Mouse (Mus musculus): ENCODE measurements around the gene Rbm18. TPM values are rescaled to one million over a fixed set of nuclear protein-coding genes. Genes with fewer than 3 reads are reported as not detected.
A peak's percentile ranks its signal among the peaks of the same experiment; 100 is the strongest.
"Not testable (repeated sequence)": the region's sequence is repeated elsewhere in the genome, so short reads cannot be mapped to it uniquely, and the experiment has no call there.

The Rbm18 gene
- polyA plus RNA-seq, 1 experiment from 2014 or later, result 71.1 TPM

DNA sequence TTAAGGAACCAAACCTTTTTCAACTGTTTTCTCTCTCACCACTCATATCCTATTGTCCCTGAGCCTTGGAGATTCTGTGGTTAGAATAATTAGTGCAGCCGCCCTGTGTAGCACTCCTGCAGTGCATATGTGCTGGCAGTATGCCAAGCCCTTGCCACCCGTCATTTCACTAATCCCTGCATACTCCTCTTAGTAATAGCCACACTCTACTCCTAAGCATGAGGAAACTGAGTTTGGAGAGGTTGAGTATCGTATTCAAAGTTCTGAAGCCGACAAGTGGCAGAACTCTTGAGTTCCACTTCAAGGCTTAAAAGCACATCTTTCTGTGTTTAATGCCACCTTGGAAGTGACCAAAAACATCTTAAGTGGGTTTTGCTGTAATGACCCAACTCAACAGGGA is 35.6 kb upstream of the Rbm18 start:
- no peaks in the 10 kb centered on the region for H3K36me3 ChIP-seq (ENCODE audit: insufficient read depth)
- no peaks in the 10 kb centered on the region for H3K9me3 ChIP-seq (ENCODE audit: low read depth, low read length)
- ATAC-seq (ENCODE audit: insufficient read depth) (0 out of 2 replicates have a peak, but pooled peaks have one; percentile 61), DNase-seq (peak; percentile 56)
- H3K4me2 ChIP-seq, result no peak overlapping the region
- H3K4me3 ChIP-seq (ENCODE audit: low read depth, low read length), result no peak overlapping the region
- H3K27ac ChIP-seq (ENCODE audit: low read depth), result no peak overlapping the region; the same call in 1 of the 2 replicates
- H3K9ac ChIP-seq, result no peak overlapping the region
- no peaks in the 10 kb centered on the region for H3K27me3 ChIP-seq (ENCODE audit: insufficient read depth, low read length)
- TF ChIP-seq CTCF (IDR thresholded peaks at IDR 0.05; ENCODE audit: low read depth), result no peak
- WGBS, result 43% methylated on average over 4 of the region's 4 CpGs
- H3K4me1 ChIP-seq (ENCODE audit: insufficient read depth), result no peaks in the 10 kb centered on the region

DNA sequence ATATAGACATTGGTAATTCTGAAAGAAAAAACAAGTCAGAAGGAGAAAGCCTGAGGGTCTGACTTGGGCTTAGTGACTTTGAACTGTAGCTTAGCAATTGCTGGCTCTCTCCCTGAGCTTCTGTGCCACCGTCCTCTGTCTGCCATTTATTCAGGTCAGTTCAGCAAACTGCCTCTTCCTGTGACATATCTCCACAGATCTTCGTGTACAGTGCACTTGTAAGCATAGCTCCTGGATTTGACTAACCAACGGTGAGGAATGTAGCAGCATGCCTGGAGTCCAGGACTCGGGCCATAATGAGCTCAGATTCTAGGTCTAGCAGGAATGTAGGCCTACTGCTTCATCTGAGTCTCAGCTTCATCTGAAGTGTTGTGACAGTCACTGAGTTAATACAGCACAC is 32.6 kb upstream of the Rbm18 start:
- 66% methylated on average over 4 of the region's 4 CpGs for WGBS
- no peak for TF ChIP-seq CTCF (IDR thresholded peaks at IDR 0.05; ENCODE audit: low read depth)
- no peak for ATAC-seq (ENCODE audit: insufficient read depth)

DNA sequence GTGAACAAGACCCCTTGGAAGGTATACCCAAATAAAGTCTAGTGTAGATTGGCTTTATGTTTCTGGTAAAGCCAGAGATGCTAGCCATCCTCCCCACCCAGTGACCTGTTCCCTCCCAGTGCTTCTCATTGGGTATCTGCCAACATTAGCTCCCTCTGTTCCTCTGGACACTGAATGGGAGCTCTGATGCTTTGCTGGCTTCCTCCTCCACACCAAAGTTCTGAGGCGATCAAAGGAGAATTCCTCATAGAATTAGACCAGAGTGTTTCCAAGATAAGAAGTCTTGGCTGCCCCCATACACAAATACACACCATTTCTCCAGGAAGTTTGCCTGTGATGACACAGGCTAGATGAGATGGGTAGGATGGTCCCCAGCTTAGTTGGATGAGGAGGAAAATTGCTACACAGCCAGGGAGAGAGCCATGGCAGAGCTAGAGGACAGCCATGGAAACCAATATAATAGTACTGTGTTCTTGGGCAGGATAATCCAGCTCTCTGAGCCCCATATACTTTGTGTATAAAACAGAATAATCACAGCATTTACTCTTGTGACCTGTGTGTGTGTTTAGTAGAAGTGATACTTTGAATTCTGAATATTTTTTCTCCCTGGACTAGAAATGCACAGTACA is 31.5 kb upstream of the Rbm18 start:
- Histone ChIP-seq H3K36me3 (ENCODE audit: insufficient read depth) (0 out of 2 replicates have a peak, but pooled peaks cover under 1% of the 10 kb centered on the region), H3K4me3 (ENCODE audit: low read depth, low read length) (no peak overlapping the region), H3K27ac (ENCODE audit: low read depth) (no peak overlapping the region), H3K27me3 (ENCODE audit: insufficient read depth, low read length) (no peaks in the 10 kb centered on the region), H3K4me1 (ENCODE audit: insufficient read depth) (no peaks in the 10 kb centered on the region), H3K4me2 (no peak overlapping the region), H3K9me3 (ENCODE audit: low read depth, low read length) (no peaks in the 10 kb centered on the region), H3K9ac (no peak overlapping the region)
- WGBS, result 70% methylated on average over 1 of the region's 1 CpGs
- ATAC-seq (ENCODE audit: insufficient read depth) (no peak), DNase-seq (no peak)
- no peak for TF ChIP-seq CTCF (IDR thresholded peaks at IDR 0.05; ENCODE audit: low read depth)

More for the DNA sequence above, 32.6 kb upstream of the Rbm18 start:
- no peaks in the 10 kb centered on the region for H3K36me3 ChIP-seq (ENCODE audit: insufficient read depth)
- no peak overlapping the region for H3K4me3 ChIP-seq (ENCODE audit: low read depth, low read length)
- no peaks in the 10 kb centered on the region for H3K27me3 ChIP-seq (ENCODE audit: insufficient read depth, low read length)
- no peak overlapping the region for H3K27ac ChIP-seq (ENCODE audit: low read depth)
- H3K9ac ChIP-seq, result no peak overlapping the region
- H3K4me2 ChIP-seq, result no peak overlapping the region
- H3K4me1 ChIP-seq (ENCODE audit: insufficient read depth), result no peaks in the 10 kb centered on the region
- H3K9me3 ChIP-seq (ENCODE audit: low read depth, low read length), result no peaks in the 10 kb centered on the region
- no peak for DNase-seq

DNA sequence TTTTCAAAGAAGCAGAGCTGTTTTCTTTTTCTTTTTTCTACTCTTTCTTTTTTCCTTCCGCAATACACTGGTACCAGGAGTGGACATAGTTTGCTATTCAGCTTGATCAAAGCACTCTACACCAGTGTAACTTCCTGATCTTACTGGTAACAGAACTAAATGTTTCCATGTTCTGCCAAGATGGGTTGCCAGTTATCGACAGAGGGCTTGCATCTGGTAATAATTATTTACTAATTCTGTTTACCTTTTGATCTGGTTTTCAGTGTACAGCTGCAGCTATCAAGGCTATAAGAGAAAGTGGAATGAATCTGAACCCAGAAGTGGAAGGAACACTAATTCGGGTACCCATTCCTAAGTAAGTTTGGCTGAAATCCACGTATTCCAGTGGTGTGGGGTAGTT is 22.8 kb upstream of the Rbm18 start:
- DNase-seq (no peak), ATAC-seq (ENCODE audit: insufficient read depth) (no peak)
- H3K9ac ChIP-seq, result no peak overlapping the region

DNA sequence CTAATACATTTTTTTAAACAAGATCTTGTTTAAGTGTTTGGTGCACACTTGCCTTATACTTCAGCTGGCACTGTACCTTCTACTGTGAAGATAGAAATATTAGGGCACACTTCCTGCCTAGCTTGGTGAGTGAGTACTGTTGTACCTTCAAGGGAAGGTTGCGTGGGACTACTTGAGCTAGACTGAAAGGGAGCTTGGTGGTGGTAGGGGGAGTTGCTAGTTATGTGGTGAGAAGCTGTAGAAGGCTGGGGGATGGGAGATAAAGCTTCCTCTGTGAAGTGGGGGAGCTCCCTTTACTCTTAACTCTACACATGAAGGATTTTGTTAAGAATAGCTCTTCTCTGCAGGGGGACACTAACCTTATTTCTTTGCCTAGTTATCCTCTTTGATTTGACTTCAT is 20.9 kb upstream of the Rbm18 start:
- Histone ChIP-seq H3K4me1 (ENCODE audit: insufficient read depth) (no peaks in the 10 kb centered on the region), H3K27me3 (ENCODE audit: insufficient read depth, low read length) (no peaks in the 10 kb centered on the region), H3K27ac (ENCODE audit: low read depth) (no peak overlapping the region), H3K36me3 (ENCODE audit: insufficient read depth) (peaks cover 33% of the 10 kb centered on the region), H3K9ac (no peak overlapping the region), H3K4me3 (ENCODE audit: low read depth, low read length) (no peak overlapping the region), H3K9me3 (ENCODE audit: low read depth, low read length) (no peaks in the 10 kb centered on the region), H3K4me2 (no peak overlapping the region)
- TF ChIP-seq CTCF (IDR thresholded peaks at IDR 0.05; ENCODE audit: low read depth), result no peak
- ATAC-seq (ENCODE audit: insufficient read depth) (no peak), DNase-seq (no peak)
- 68% methylated on average over 1 of the region's 1 CpGs for WGBS

More for the DNA sequence above, 22.8 kb upstream of the Rbm18 start:
- H3K4me1 ChIP-seq (ENCODE audit: insufficient read depth), result no peaks in the 10 kb centered on the region
- H3K9me3 ChIP-seq (ENCODE audit: low read depth, low read length), result no peaks in the 10 kb centered on the region
- 78% methylated on average over 4 of the region's 4 CpGs for WGBS
- no peak for TF ChIP-seq CTCF (IDR thresholded peaks at IDR 0.05; ENCODE audit: low read depth)
- H3K36me3 ChIP-seq (ENCODE audit: insufficient read depth), result peaks cover 27% of the 10 kb centered on the region; the same call in 1 of the 2 replicates
- no peaks in the 10 kb centered on the region for H3K27me3 ChIP-seq (ENCODE audit: insufficient read depth, low read length)
- H3K4me2 ChIP-seq, result no peak overlapping the region
- H3K4me3 ChIP-seq (ENCODE audit: low read depth, low read length), result no peak overlapping the region
- no peak overlapping the region for H3K27ac ChIP-seq (ENCODE audit: low read depth)

DNA sequence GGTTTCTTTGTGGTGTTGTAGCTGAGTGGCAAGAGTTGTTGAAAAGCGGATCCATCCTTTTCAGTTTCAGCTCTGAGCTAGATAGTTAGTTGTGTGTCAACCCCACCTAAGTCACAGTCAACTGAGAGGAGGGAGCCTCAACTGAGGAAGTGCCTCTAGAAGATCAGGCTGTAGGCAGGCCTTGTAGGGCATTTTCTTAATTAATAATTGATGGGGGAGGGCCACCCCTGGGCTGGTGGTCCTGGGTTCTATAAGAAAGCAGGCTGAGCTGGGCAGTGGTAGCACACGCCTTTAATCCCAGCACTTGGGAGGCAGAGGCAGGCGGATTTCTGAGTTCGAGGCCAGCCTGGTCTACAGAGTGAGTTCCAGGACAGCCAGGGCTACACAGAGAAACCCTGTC is 15.8 kb upstream of the Rbm18 start:
- H3K27ac ChIP-seq (ENCODE audit: low read depth); H3K4me2 ChIP-seq; H3K4me1 ChIP-seq (ENCODE audit: insufficient read depth); H3K4me3 ChIP-seq (ENCODE audit: low read depth, low read length); H3K9ac ChIP-seq; H3K27me3 ChIP-seq (ENCODE audit: insufficient read depth, low read length); ATAC-seq (ENCODE audit: insufficient read depth); H3K9me3 ChIP-seq (ENCODE audit: low read depth, low read length); DNase-seq: not testable (repeated sequence)
- H3K36me3 ChIP-seq (ENCODE audit: insufficient read depth), result peaks cover 31% of the 10 kb centered on the region
- WGBS, result 90% methylated on average over 4 of the region's 4 CpGs

DNA sequence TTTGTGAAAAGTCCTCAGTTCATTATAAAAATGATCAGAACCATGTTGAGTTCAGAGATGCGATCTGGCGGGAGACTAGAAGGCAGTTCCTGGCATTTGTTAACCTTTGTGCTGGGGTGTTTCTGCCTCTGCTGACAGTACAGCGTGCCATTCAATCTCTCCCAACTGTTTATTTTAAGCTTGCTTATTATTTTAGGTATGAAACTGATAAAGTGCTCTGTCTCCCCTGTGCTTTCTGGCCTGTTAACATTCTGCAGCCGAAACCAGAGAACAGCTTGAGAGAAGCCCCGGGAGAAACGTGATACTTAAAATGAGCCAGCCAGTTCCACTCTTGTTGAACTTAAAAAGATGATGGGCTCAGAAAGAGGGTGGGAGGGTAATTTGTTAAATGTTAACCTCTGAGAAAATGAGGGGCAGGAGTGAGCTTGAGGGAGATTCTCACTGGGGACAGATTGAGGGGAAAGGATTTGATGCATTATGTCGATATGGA is 12.3 kb upstream of the Rbm18 start:
- ATAC-seq (ENCODE audit: insufficient read depth) (no peak), DNase-seq (no peak)
- Histone ChIP-seq H3K9ac (no peak overlapping the region), H3K4me2 (no peak overlapping the region), H3K9me3 (ENCODE audit: low read depth, low read length) (no peaks in the 10 kb centered on the region), H3K4me3 (ENCODE audit: low read depth, low read length) (no peak overlapping the region), H3K27ac (ENCODE audit: low read depth) (no peak overlapping the region), H3K27me3 (ENCODE audit: insufficient read depth, low read length) (no peaks in the 10 kb centered on the region), H3K36me3 (ENCODE audit: insufficient read depth) (peaks cover 23% of the 10 kb centered on the region), H3K4me1 (ENCODE audit: insufficient read depth) (no peaks in the 10 kb centered on the region)
- no peak for TF ChIP-seq CTCF (IDR thresholded peaks at IDR 0.05; ENCODE audit: low read depth)
- WGBS, result 49% methylated on average over 7 of the region's 7 CpGs
